Mouse (Mus musculus) heart, embryonic 10.5 days (tissue): ENCODE data around the gene Dcun1d2. TPM values are rescaled to one million over a fixed set of nuclear protein-coding genes. Genes with fewer than 3 reads are reported as not detected.
A peak's percentile ranks its signal among the peaks of the same experiment; 100 is the strongest.
"Not testable (repeated sequence)": the region's sequence is repeated elsewhere in the genome, so short reads cannot be mapped to it uniquely, and the experiment has no call there.

ENCODE experiments used
- DNase-seq: peaks from one replicate; pipeline ENCODE4 v3.0.0-alpha.2; 2017; ENCODE audit warnings: low spot score
- H3K27ac ChIP-seq: fragments of 300-500 bp; sonication (generic); 2 replicates; pipeline ENCODE4 v1.5.1; 2016; ENCODE audit warnings: mild to moderate bottlenecking
- H3K27me3 ChIP-seq: fragments of 300-500 bp; sonication (generic); 2 replicates; pipeline ENCODE4 v1.6.1; 2016; ENCODE audit warnings: mild to moderate bottlenecking; ENCODE audit not compliant: poor library complexity, insufficient read depth, severe bottlenecking
- H3K36me3 ChIP-seq: fragments of 300-500 bp; sonication (generic); 2 replicates; pipeline ENCODE4 v1.6.1; 2016; ENCODE audit warnings: mild to moderate bottlenecking, moderate library complexity
- H3K4me1 ChIP-seq: fragments of 300-500 bp; sonication (generic); 2 replicates; pipeline ENCODE4 v1.6.1; 2016; ENCODE audit warnings: mild to moderate bottlenecking
- H3K4me3 ChIP-seq: fragments of 300-500 bp; sonication (generic); 2 replicates; pipeline ENCODE4 v1.5.1; 2016; ENCODE audit warnings: mild to moderate bottlenecking, moderate library complexity
- H3K9me3 ChIP-seq: fragments of 300-500 bp; sonication (generic); 2 replicates; pipeline ENCODE4 v1.6.1; 2016; ENCODE audit warnings: mild to moderate bottlenecking, moderate library complexity
- whole genome bisulfite sequencing: fragments of 180-500 bp; shearing (Covaris S2); methylation state at CpG from one replicate; pipeline ENCODE4 v1.1.7; 2016; 5-methylcytosine and 5-hydroxymethylcytosine counted together
- polyA plus RNA-seq: library from polyadenylated mRNA; unstranded; fragments of >200 nt; fragmentation: Nextera tagmentation; extraction: Ambion mirVana; gene quantifications from 2 replicates; pipeline ENCODE4 v1.2.1, GENCODE M21; 2016

Gene Dcun1d2
- polyA plus RNA-seq = 23.5 and 27.3 TPM in 2 replicates

- WGBS = under 1% methylated on average over 79 of the region's 79 CpGs
- H3K4me1 ChIP-seq = peaks cover 21% of the 10 kb centered on the region
- no peaks in the 10 kb centered on the region for H3K9me3 ChIP-seq
- peaks cover 12% of the 10 kb centered on the region for H3K36me3 ChIP-seq
- H3K27ac ChIP-seq = peak within 1 kb of the TSS; percentile 98
- H3K4me3 ChIP-seq = peak within 1 kb of the TSS; percentile 87
- no peaks in the 10 kb centered on the region for H3K27me3 ChIP-seq
- DNase-seq = peak; percentile 98
Measured at GRCm38 (mm10) chr8:13287692-13288623, at the start of gene Dcun1d2, which contains the start of gene Tmco3. Gene Dcun1d2 (minus strand): TSS chr8:13288131. Gene Tmco3 (plus strand): TSS chr8:13288190.

GRCm38 (mm10) chr8:13337678-13338077 lies 49.7 kb upstream of the Dcun1d2 start:
- Histone ChIP-seq H3K27ac (peak overlapping the region; percentile 97), H3K9me3 (no peaks in the 10 kb centered on the region), H3K4me1 (peaks cover 27% of the 10 kb centered on the region), H3K36me3 (peaks cover 24% of the 10 kb centered on the region), H3K27me3 (no peaks in the 10 kb centered on the region), H3K4me3 (peak overlapping the region; percentile 94)
- WGBS = 73% methylated on average over 3 of the region's 3 CpGs
- DNase-seq = no peak

GRCm38 (mm10) chr8:13337245-13337644 lies 49.3 kb upstream of the Dcun1d2 start:
- WGBS = 79% methylated on average over 6 of the region's 6 CpGs
- peaks cover 23% of the 10 kb centered on the region for H3K4me1 ChIP-seq
- H3K4me3 ChIP-seq, H3K9me3 ChIP-seq, DNase-seq, H3K27ac ChIP-seq, H3K27me3 ChIP-seq: not testable (repeated sequence)
- H3K36me3 ChIP-seq = peaks cover 19% of the 10 kb centered on the region

GRCm38 (mm10) chr8:13334671-13335070 lies 46.7 kb upstream of the Dcun1d2 start:
- 0 out of 2 replicates have a peak, but pooled peaks cover 4% of the 10 kb centered on the region for H3K4me1 ChIP-seq
- no peaks in the 10 kb centered on the region for H3K9me3 ChIP-seq
- H3K27me3 ChIP-seq = no peaks in the 10 kb centered on the region
- WGBS = 51% methylated on average over 1 of the region's 1 CpGs
- H3K27ac ChIP-seq = no peak overlapping the region
- no peak overlapping the region for H3K4me3 ChIP-seq
- no peak for DNase-seq
- H3K36me3 ChIP-seq = no peaks in the 10 kb centered on the region

DNA sequence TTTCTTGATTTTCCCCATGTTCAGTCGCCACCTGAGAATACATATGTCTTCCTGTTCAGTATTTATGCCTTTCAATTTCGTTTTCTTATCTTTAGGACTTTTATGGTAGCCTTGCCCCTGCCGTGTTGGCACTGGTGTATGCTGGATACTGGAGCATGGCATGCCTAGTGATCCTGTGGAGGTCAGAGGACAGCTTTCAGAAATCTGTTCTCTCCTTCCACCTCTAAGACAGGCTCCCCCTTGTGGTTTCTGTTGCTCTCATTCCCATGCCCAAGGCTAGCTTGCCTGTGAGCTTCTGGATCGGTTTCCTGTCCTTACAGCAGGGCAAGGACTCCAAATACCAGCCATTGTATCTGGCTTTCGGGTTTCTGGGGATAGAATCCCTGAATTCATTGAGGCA lies 38.7 kb upstream of the Dcun1d2 start:
- Histone ChIP-seq H3K4me1 (no peaks in the 10 kb centered on the region), H3K27ac (no peak overlapping the region), H3K4me3 (no peak overlapping the region), H3K9me3 (no peaks in the 10 kb centered on the region), H3K27me3 (no peaks in the 10 kb centered on the region), H3K36me3 (peaks cover 9% of the 10 kb centered on the region)
- no peak for DNase-seq
- 35% methylated on average over 5 of the region's 5 CpGs for WGBS

DNA sequence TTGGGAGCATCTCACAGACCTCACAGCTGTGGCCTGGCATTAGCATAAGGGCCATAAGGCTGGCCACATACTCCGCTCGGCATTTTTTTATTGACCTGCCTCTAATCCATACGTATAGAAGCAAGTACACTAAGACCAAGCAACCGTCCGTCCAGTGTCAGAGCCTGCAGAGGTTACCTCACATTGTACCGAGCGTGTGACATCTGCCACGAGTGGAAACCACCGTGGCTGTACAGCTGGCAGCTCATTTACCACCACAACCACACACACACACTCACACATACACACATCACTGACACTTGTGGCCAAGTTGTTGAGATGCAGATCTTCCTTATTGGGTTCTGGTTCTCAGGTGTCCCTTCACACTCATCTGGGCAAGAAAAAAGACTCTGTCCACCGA lies 28.7 kb upstream of the Dcun1d2 start:
- Histone ChIP-seq H3K4me1 (peaks cover 2% of the 10 kb centered on the region; the same call in 1 of the 2 replicates), H3K36me3 (peaks cover 54% of the 10 kb centered on the region), H3K4me3 (no peak overlapping the region), H3K27me3 (no peaks in the 10 kb centered on the region), H3K9me3 (no peaks in the 10 kb centered on the region), H3K27ac (no peak overlapping the region)
- DNase-seq = no peak
- WGBS = 87% methylated on average over 10 of the region's 10 CpGs

GRCm38 (mm10) chr8:13314922-13315321 lies 27.0 kb upstream of the Dcun1d2 start:
- Histone ChIP-seq H3K27ac (no peak overlapping the region), H3K36me3 (peaks cover 59% of the 10 kb centered on the region), H3K9me3 (no peaks in the 10 kb centered on the region), H3K27me3 (no peaks in the 10 kb centered on the region), H3K4me1 (peaks cover 2% of the 10 kb centered on the region; the same call in 1 of the 2 replicates), H3K4me3 (no peak overlapping the region)
- WGBS = 86% methylated on average over 3 of the region's 3 CpGs
- no peak for DNase-seq

DNA sequence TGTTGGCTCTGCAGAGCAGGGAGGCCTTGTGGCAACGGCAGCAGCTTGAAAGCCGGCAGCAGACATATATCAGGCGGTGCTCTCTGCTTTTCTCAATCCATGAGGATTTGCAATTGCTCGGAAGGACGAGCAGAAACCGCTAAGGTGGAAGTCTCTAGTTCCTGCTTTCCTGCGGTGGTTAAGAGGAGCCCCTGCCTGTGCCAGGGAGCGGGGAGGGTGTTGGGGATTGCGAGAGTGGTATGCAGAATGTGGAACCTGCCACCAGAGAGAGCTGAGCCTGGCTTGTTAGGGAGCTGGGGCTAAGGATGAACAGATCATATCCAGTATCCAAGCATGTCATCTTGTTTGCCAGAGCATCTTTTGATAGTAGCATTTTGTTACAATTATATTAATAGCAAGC lies 19.0 kb upstream of the Dcun1d2 start:
- no peak overlapping the region for H3K4me3 ChIP-seq
- no peak overlapping the region for H3K27ac ChIP-seq
- H3K4me1 ChIP-seq = no peaks in the 10 kb centered on the region
- H3K27me3 ChIP-seq = no peaks in the 10 kb centered on the region
- H3K9me3 ChIP-seq = no peaks in the 10 kb centered on the region
- peaks cover 67% of the 10 kb centered on the region for H3K36me3 ChIP-seq
- DNase-seq = no peak
- WGBS = 78% methylated on average over 9 of the region's 9 CpGs

- Histone ChIP-seq H3K4me3 (no peak overlapping the region), H3K4me1 (no peaks in the 10 kb centered on the region), H3K9me3 (no peaks in the 10 kb centered on the region), H3K36me3 (peaks cover 69% of the 10 kb centered on the region), H3K27me3 (no peaks in the 10 kb centered on the region), H3K27ac (no peak overlapping the region)
- 58% methylated on average over 7 of the region's 7 CpGs for WGBS
- no peak for DNase-seq
Measured at GRCm38 (mm10) chr8:13306309-13306909, 18.5 kb upstream of the Dcun1d2 start.

DNA sequence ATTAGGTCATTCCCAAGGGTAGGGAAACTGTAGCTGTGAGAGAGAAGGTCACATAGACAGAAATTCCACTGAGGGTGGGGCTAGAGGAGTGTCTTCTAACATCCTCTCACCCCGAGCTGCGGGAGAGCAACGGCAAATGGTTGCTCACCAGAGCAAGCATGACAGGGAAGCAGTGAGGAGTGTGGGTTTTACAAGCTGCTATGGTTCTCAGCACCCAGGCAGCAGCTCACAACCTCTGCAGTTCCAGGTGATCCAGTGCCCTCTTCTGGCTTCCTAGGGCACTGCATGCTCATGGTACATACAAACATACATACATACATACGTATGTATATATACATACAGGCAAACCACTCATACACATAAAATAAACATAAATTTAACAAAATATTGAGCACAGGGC lies 18.0 kb upstream of the Dcun1d2 start:
- Histone ChIP-seq H3K4me3 (no peak overlapping the region), H3K27ac (no peak overlapping the region), H3K27me3 (no peaks in the 10 kb centered on the region), H3K36me3 (peaks cover 67% of the 10 kb centered on the region), H3K4me1 (no peaks in the 10 kb centered on the region), H3K9me3 (no peaks in the 10 kb centered on the region)
- DNase-seq = no peak
- WGBS = 91% methylated on average over 4 of the region's 4 CpGs

DNA sequence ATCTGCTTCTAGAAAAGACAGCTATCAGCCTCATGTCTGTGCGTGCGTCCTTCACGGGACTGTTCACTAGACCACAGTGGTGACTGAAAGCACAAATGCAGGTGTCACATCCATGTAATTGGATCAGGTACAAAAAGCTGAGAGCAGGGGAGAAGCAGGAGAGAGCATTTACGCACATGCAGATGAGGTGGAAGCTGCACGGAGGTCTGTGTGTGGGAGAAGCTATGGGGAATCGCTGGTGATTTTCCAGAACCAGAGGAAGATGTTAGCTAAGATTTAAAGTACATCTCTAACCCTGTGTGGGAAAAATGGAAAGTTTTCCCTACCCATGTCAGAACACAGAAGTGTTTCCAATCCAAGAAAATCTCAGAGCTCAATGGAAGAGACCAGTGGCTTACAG lies 17.5 kb upstream of the Dcun1d2 start:
- 87% methylated on average over 6 of the region's 6 CpGs for WGBS
- DNase-seq = no peak
- Histone ChIP-seq H3K27me3 (no peaks in the 10 kb centered on the region), H3K27ac (no peak overlapping the region), H3K4me1 (no peaks in the 10 kb centered on the region), H3K36me3 (peaks cover 69% of the 10 kb centered on the region), H3K9me3 (no peaks in the 10 kb centered on the region), H3K4me3 (no peak overlapping the region)

GRCm38 (mm10) chr8:13301036-13301435 lies 13.1 kb upstream of the Dcun1d2 start:
- WGBS = 91% methylated on average over 7 of the region's 7 CpGs
- no peaks in the 10 kb centered on the region for H3K9me3 ChIP-seq
- no peaks in the 10 kb centered on the region for H3K4me1 ChIP-seq
- no peaks in the 10 kb centered on the region for H3K27me3 ChIP-seq
- peaks cover 85% of the 10 kb centered on the region for H3K36me3 ChIP-seq
- H3K4me3 ChIP-seq = no peak overlapping the region
- DNase-seq = no peak
- no peak overlapping the region for H3K27ac ChIP-seq

DNA sequence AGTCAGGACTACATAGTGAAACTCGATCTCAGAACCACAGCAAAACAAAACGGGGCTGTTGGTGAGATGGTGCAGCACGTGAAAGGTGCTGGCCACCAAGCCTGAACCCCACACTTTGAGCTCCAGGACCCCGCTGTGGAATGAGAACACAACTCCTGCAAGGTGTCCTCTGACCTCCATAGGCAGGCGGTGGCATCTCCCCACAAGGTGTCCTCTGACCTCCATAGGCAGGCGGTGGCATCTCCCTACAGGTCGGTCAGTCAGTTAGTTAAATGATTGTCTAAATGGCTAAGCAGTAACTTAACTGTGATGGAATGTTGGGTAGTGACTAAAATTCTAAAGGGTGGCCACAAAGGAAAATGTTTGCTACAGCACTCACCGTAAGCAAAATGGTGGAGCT lies 11.6 kb upstream of the Dcun1d2 start:
- Histone ChIP-seq H3K4me1 (no peaks in the 10 kb centered on the region), H3K36me3 (peaks cover 87% of the 10 kb centered on the region), H3K4me3 (no peak overlapping the region), H3K27ac (no peak overlapping the region), H3K9me3 (no peaks in the 10 kb centered on the region), H3K27me3 (no peaks in the 10 kb centered on the region)
- WGBS = 93% methylated on average over 8 of the region's 8 CpGs
- no peak for DNase-seq
